Mouse (Mus musculus): ENCODE measurements around the gene Taf8. TPM values are rescaled to one million over a fixed set of nuclear protein-coding genes. Genes with fewer than 3 reads are reported as not detected.

The Taf8 gene
- total RNA-seq (2015; ENCODE audit: low replicate concordance) (34.5 and 36.5 TPM in 2 replicates), total RNA-seq (2017; ENCODE audit: low replicate concordance) (47.1 and 67.9 TPM in 2 replicates)

- ATAC-seq (replicated peaks; ENCODE audit: low FRiP score, poor library complexity, severe bottlenecking) = peak; percentile 92
Measured at GRCm38 (mm10) chr17:47501946-47502706, at the start of gene Taf8. Taf8 (minus strand) TSS chr17:47502292.

DNA sequence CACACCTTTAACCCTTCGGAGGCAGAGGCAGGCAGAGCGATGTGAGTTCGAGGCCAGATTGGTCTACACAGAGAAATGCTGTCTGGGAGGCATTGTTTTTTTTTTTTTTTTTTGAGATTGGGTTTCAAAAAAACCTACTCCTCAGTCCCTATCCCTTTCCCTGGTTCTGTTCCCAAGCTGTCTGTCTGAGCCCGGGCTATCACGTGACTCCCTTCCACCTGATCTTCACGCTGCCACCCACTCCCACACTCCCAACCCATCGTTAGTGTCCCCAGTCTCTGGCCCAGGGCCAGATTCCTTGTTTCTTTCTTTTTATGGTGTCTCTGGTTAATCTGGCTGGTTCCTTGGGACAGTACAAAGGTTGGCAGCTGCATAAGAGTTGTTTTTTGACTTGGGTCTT is 49.0 kb upstream of the Taf8 start:
- no peak for ATAC-seq (replicated peaks; ENCODE audit: low FRiP score, poor library complexity, severe bottlenecking)

- ATAC-seq (replicated peaks; ENCODE audit: low FRiP score, poor library complexity, severe bottlenecking) = no peak
Measured at GRCm38 (mm10) chr17:47545861-47546331, 43.8 kb upstream of the Taf8 start.

DNA sequence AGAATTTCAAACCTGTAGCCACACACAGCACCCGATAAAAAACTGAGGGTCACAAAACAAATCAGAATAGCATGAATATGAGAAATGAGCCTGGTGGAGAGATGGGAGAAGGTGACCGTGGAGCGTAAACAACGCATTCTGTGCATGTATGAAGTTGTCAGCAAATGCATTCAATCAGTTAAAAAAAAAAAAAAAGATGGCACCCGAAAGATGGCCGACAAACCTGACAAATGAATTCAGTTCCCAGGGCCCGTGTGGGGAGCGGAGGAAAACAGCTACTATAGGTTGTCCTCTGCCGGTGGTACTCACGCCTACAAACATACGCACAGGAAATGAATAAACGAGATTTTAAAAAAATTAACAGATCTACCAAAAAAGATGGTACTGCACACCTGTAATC is 43.1 kb upstream of the Taf8 start:
- ATAC-seq (replicated peaks; ENCODE audit: low FRiP score, poor library complexity, severe bottlenecking) = no peak

GRCm38 (mm10) chr17:47543051-47543650 is 41.1 kb upstream of the Taf8 start:
- no peak for ATAC-seq (replicated peaks; ENCODE audit: low FRiP score, poor library complexity, severe bottlenecking)

GRCm38 (mm10) chr17:47542061-47542460 is 40.0 kb upstream of the Taf8 start:
- 0 out of 2 replicates have a peak, but pooled peaks have one; percentile 45 for ATAC-seq (replicated peaks; ENCODE audit: low FRiP score, poor library complexity, severe bottlenecking)

GRCm38 (mm10) chr17:47539128-47539527 is 37.0 kb upstream of the Taf8 start:
- ATAC-seq (replicated peaks; ENCODE audit: low FRiP score, poor library complexity, severe bottlenecking) = no peak

DNA sequence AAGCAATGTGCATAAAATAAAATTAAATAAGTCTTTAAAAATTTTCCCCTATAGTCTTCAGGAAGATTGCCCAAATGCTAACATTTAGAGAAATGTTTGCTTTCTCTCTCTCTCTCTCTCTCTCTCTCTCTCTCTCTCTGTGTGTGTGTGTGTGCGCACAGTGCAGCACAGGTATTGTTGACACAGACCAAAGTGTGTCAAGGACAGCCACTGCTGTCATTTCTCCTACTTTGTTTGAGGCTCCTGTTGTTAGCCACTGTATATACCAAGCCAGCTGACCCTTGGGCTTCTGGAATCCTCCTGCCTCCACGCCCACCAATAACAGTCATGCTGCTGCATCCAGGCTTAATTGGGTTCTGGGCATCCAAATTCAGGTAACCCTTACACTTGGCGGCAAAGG is 36.0 kb upstream of the Taf8 start:
- ATAC-seq (replicated peaks; ENCODE audit: low FRiP score, poor library complexity, severe bottlenecking) = no peak

GRCm38 (mm10) chr17:47535812-47536236 is 33.7 kb upstream of the Taf8 start:
- ATAC-seq (replicated peaks; ENCODE audit: low FRiP score, poor library complexity, severe bottlenecking) = peak; percentile 87

GRCm38 (mm10) chr17:47533691-47534090 is 31.6 kb upstream of the Taf8 start:
- no peak for ATAC-seq (replicated peaks; ENCODE audit: low FRiP score, poor library complexity, severe bottlenecking)

DNA sequence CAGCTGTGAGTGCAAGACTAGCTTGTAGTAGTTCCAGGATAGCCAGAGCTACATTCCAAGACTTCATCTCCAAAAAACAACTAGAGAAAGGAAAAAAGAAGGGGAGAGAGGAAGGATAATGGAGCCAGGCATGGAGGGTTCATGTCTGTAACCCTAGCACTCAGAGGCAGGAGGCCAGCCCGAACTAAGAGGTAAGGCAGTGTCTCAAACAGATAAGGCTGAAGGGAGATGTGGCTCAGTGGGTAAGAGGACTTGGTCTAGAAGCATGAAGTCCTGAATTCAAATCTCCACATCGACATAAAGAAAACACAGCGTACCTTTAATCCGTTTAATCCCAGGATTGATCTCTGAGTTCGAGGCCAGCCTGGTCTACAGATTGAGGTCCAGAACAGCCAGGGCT is 30.3 kb upstream of the Taf8 start:
- peak; percentile 60 for ATAC-seq (replicated peaks; ENCODE audit: low FRiP score, poor library complexity, severe bottlenecking)

DNA sequence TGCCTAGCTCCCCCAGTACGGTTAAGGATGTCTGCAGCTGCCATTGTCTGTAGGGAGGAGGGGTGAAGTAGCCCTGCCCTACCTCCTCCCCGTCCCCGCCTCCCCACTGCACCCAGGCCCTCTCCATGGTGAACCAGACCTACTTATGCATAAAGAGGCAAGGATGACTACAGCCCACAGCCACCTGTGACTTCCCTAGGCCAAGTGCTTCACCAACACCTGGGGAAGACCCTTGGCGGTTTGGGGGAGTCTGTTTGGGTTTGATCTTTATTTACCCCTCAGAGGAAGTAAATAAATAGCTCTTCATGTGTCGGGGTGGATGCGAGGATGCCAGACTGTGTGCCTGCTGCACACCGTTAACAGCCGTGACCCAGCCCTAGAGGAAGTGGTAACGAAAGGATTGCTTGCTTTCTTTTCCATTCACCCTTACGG is 29.3 kb upstream of the Taf8 start:
- no peak for ATAC-seq (replicated peaks; ENCODE audit: low FRiP score, poor library complexity, severe bottlenecking)

GRCm38 (mm10) chr17:47529595-47529994 is 27.5 kb upstream of the Taf8 start:
- no peak for ATAC-seq (replicated peaks; ENCODE audit: low FRiP score, poor library complexity, severe bottlenecking)

GRCm38 (mm10) chr17:47528919-47529318 is 26.8 kb upstream of the Taf8 start:
- ATAC-seq (replicated peaks; ENCODE audit: low FRiP score, poor library complexity, severe bottlenecking) = no peak

- no peak for ATAC-seq (replicated peaks; ENCODE audit: low FRiP score, poor library complexity, severe bottlenecking)
Measured at GRCm38 (mm10) chr17:47527581-47528300, 25.6 kb upstream of the Taf8 start.

DNA sequence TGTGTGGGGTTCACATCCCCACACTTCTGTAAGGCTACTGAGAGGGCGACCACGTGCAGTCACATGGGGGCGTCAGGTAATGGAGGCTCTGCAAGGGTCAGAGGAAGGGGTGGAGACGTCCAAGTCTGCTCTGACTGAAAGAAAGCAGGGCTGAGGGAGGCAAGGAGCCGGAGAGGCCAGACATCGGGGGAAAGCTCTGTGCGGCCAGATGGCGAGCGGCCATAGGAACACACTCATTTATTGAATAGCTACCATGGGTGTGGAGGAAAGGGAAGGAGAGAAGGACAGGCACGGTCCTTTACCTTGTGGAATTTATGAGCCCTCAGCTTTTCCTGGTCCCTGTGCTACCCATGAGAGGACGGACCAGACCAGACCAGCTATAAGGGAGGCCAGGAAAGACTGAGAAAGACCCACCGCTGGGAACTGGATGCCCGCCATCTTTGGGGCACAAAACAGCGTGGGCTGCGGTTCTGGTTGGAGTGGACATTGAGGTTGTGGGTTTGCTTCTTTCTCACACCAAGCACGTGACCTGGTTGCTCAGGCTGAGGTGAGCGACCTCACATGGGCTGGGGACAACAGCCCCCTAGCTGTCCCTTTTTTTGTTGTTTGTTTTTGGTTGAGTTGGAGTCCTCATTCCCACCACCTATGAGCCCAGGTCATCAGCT is 24.9 kb upstream of the Taf8 start:
- ATAC-seq (replicated peaks; ENCODE audit: low FRiP score, poor library complexity, severe bottlenecking) = no peak

DNA sequence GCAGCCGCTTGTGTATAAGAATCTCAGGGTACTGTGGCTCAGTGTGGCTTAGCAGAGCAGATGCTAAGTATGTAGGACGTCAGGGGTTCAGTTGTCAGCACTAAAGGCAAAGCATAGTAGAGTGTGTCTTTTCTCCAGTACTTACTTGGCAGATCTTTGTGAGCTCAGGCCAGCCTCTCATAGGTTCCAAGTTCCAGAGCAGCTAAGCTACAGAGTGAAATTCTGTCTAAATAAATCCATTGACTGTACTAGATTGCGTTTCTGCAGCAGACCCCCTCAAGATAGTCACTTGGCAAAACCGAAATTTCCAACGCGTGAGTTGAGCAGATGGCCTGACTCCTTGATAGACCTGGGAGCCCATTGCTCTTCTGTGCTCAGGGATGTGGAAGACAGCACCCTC is 22.9 kb upstream of the Taf8 start:
- no peak for ATAC-seq (replicated peaks; ENCODE audit: low FRiP score, poor library complexity, severe bottlenecking)

DNA sequence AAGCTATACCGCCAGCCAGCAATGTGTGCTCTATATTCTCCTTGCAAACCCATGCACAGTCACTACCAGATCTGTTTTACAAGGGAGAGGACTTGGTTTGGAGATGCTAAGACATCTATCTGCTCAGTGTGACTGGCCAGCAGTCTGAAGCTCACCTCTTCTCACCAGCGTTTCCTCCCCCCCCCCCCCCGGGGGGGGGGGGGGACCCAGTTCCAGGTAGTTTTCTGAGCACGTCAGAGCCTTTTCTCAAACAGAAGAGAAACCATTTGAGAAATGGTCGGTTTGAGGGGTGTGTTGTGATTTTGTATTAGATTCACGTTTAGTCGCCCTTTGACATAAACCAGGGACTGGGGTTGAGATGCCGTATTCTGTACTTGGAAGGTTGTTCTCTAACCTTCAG is 22.0 kb upstream of the Taf8 start:
- no peak for ATAC-seq (replicated peaks; ENCODE audit: low FRiP score, poor library complexity, severe bottlenecking)

- ATAC-seq (replicated peaks; ENCODE audit: low FRiP score, poor library complexity, severe bottlenecking) = peak; percentile 79
Measured at GRCm38 (mm10) chr17:47523211-47523682, 21.2 kb upstream of the Taf8 start.

DNA sequence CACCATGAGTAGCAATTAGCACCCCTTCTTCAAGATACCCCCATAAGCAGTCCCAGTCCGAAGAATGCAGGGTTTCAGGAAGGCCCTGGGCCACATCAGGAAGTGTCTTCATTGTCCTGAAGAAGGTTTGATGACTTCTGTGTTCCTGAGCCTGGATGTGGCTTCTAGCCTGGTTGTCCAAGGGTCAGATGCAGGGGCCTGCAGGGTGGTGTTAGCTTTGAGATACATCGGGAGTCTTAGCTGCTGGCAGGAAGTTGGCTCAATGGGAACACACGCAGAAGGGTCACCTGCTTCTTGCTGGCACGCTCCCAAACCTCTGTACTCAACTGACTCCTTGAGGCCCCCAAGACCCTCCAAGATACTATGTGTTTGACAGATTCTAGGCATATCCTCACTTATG is 20.4 kb upstream of the Taf8 start:
- ATAC-seq (replicated peaks; ENCODE audit: low FRiP score, poor library complexity, severe bottlenecking) = 0 out of 2 replicates have a peak, but pooled peaks have one; percentile 14

Data from erythroblast, adult 5-6 weeks (primary cell).